Comparison of ENCODE assay signal across 11 mouse cellular contexts in genomic region chr10:8059769-8060168, GRCm38 (mm10).
DNase-seq lines count a peak whose midpoint lies in the region.
"Had no signal": no experiment of that assay in that cellular context is flagged by ENCODE, and none has a peak within 500 bp of the region (broad histone marks: within the 10 kb centered on the region; RNA-seq: fewer than 3 reads in every experiment).

No protein-coding gene starts in this region.

- peak; percentile 34 for DNase-seq in cerebellum, adult 9-11 months
- no peak for DNase-seq in cerebellum, adult 11 months
- DNase-seq in layer of hippocampus, adult 9-11 months, result peak; percentile 49
- DNase-seq in layer of hippocampus, postnatal 36 days, result no peak
- DNase-seq in lung, postnatal 36 days, result peak; percentile 6
- no peak for DNase-seq in lung, postnatal 14 days
- peak; percentile 51 for DNase-seq in telencephalon, adult 2 months (ENCODE audit: low read depth, low spot score)
- DNase-seq: adrenal gland, postnatal 25 days; cerebellum, postnatal 36 days; forebrain, postnatal 0 days; gastrocnemius, adult 2 months had no signal

Comparison
In these comparisons a context has a peak if more than half of its experiments do, and no peak if none do; other contexts are left out.
1. DNase-seq: peak in cerebellum, adult 9-11 months (single experiment), layer of hippocampus, adult 9-11 months (single experiment), lung, postnatal 36 days (single experiment) and telencephalon, adult 2 months (single experiment); none in cerebellum, adult 11 months (single experiment), layer of hippocampus, postnatal 36 days (0 of 2) and lung, postnatal 14 days (single experiment).